Mouse (Mus musculus) stomach, embryonic 14.5 days (tissue): ENCODE results near the gene Gm10972. TPM values are rescaled to one million over a fixed set of nuclear protein-coding genes. Genes with fewer than 3 reads are reported as not detected.

Source experiments
- ATAC-seq: fragments of 200-750 bp; cut with Nextera tagmentation; 2 replicates; pipeline ENCODE4 v1.8.0; 2017; ENCODE audit warnings: low read depth, moderate TSS enrichment; ENCODE audit not compliant: insufficient number of reproducible peaks, insufficient read depth, low FRiP score
- H3K27ac ChIP-seq: fragments of 300-500 bp; sonication (generic); 2 replicates; pipeline ENCODE4 v1.5.1; 2014; ENCODE audit warnings: mild to moderate bottlenecking, low read length, moderate library complexity, mixed read lengths
- H3K27me3 ChIP-seq: fragments of 300-500 bp; sonication (generic); 2 replicates; pipeline ENCODE4 v1.6.1; 2014; ENCODE audit warnings: low read length, control low read depth, mixed read lengths; ENCODE audit not compliant: control insufficient read depth, insufficient read depth
- H3K36me3 ChIP-seq: fragments of 300-500 bp; sonication (generic); 2 replicates; pipeline ENCODE4 v1.6.1; 2014; ENCODE audit warnings: mild to moderate bottlenecking, control low read depth, low read length, moderate library complexity, mixed read lengths; ENCODE audit not compliant: control insufficient read depth, insufficient read depth
- H3K4me1 ChIP-seq: fragments of 300-500 bp; sonication (generic); 2 replicates; pipeline ENCODE4 v1.6.1; 2014; ENCODE audit warnings: low read length, control low read depth, mixed read lengths; ENCODE audit not compliant: control insufficient read depth, insufficient read depth
- H3K4me2 ChIP-seq: fragments of 300-500 bp; sonication (generic); replicated peaks from 2 replicates; pipeline ENCODE4 v1.6.1; 2014; ENCODE audit warnings: low read depth, low read length, control low read depth
- H3K4me3 ChIP-seq: fragments of 300-500 bp; sonication (generic); 2 replicates; pipeline ENCODE4 v1.5.1; 2014; ENCODE audit warnings: low read depth, low read length, control low read depth
- H3K9ac ChIP-seq: fragments of 300-500 bp; sonication (generic); replicated peaks from 2 replicates; pipeline ENCODE4 v1.6.1; 2014; ENCODE audit warnings: low read depth, mild to moderate bottlenecking, control low read depth, low read length, moderate library complexity, mixed read lengths
- H3K9me3 ChIP-seq: fragments of 300-500 bp; sonication (generic); 2 replicates; pipeline ENCODE4 v1.6.1; 2016; ENCODE audit warnings: low read depth, low read length, control low read depth; ENCODE audit not compliant: control insufficient read depth
- WGBS: fragments of 180-500 bp; shearing (Covaris S2); extraction: QIAGEN DNeasy Blood & Tissue Kit; methylation state at CpG from one replicate; pipeline ENCODE4 v1.1.7; 2014; 5-methylcytosine and 5-hydroxymethylcytosine counted together
- polyA plus RNA-seq: library from polyadenylated mRNA; unstranded; fragments of >200 nt; fragmentation: Nextera tagmentation; extraction: Ambion mirVana; gene quantifications from 2 replicates; pipeline ENCODE4 v1.2.1, GENCODE M21; 2014

Gene Gm10972
- polyA plus RNA-seq, 1 experiment from 2014 or later: not detected

DNA sequence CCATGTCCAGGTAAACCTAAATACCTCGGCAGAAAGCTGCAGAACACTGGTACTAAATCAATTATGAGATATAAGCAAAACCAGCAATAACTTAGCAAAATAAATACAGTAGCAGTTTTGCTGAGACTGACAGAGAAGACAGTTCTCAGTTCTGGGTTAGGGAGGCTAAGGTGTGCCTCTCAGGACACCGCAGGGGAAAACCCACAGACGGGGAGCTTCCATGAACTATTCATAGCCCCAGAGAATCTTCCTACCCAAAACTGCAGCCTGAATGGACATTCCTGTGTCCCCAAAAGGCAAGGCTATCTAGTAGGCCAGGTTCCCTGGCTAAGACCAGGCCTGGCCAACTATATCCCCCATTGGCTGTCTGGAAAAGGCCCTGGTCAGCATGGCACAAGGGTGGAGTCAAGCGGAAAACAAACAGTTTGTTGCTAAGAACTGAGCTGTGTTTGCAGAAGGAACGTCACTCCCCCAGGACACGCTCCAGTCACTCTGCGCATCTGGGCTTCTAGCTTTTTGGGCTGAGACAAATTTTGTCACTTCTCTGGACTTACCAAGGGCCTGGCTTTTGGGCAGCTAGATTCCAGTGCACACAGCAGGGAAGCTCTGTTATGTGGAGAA, 29.5 kb upstream of the Gm10972 start:
- no peak overlapping the region for H3K27ac ChIP-seq
- 0 out of 2 replicates have a peak, but pooled peaks have one; percentile 23 for ATAC-seq

DNA sequence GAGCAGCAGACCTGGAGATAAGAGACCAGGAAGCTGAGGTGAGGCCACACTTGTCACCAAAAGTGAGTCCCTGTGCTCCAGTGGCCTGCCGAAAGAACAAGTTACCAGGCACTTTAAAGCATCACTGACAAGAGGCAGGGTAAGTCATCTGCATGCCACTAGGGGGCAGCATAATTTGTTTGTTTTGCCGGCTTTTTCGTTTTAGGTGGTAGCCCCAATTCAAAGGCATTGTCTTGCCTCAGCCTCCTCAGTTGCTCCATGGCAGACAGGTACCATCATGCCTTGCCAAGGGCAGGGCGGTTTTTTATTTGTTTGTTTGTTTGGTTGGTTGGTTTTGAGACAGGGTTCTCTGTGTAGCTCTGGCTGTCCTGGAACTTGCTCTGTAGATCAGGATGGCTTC, 26.2 kb upstream of the Gm10972 start:
- H3K4me1 ChIP-seq: no peaks in the 10 kb centered on the region
- no peaks in the 10 kb centered on the region for H3K9me3 ChIP-seq
- no peaks in the 10 kb centered on the region for H3K36me3 ChIP-seq
- ATAC-seq: no peak
- no peak overlapping the region for H3K27ac ChIP-seq
- no peaks in the 10 kb centered on the region for H3K27me3 ChIP-seq
- no peak overlapping the region for H3K9ac ChIP-seq
- 88% methylated on average over 4 of the region's 4 CpGs for WGBS
- no peak overlapping the region for H3K4me2 ChIP-seq
- H3K4me3 ChIP-seq: no peak overlapping the region

More for the DNA sequence above, 29.5 kb upstream of the Gm10972 start:
- no peaks in the 10 kb centered on the region for H3K9me3 ChIP-seq
- H3K4me1 ChIP-seq: no peaks in the 10 kb centered on the region
- 72% methylated on average over 7 of the region's 7 CpGs for WGBS
- H3K4me3 ChIP-seq: no peak overlapping the region
- H3K9ac ChIP-seq: no peak overlapping the region
- no peaks in the 10 kb centered on the region for H3K36me3 ChIP-seq
- H3K4me2 ChIP-seq: no peak overlapping the region
- no peaks in the 10 kb centered on the region for H3K27me3 ChIP-seq

DNA sequence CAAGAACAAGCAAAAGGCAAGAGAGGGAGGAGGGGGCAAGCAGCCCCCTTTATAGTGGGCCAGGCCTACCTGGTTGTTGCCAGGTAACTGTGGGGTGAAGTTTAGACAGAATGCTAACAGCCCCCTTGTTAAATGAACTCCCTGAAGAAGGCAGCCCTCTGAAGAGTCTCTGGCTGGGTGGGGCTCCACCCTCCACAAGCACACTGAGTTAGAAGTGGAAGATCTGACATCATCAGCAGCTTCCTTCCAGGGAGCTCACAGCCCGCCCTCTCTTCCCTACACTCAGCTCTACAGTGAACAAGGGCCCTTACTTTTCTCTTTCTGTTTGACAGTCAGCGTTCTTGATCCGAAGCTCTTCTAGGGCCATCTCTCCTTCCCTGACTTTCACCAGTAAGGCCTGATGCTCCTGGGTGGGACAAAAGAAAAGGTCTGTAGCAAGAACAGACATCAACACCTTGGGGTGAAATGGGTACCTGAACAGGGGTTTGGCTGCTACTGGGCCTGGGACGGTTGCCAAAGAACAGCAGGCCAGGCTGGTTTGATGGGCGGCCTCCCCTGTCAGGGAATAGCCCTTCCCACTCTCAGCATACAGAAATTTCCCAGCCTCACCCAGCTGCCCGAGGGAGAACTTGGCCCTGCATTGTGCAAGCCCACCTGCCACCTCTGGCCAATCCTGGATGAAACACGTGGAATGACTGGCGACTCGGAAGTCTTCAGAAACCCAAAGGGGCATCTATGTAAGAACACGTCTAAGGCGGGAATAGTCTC, 21.0 kb upstream of the Gm10972 start:
- Histone ChIP-seq H3K27me3 (no peaks in the 10 kb centered on the region), H3K9ac (no peak overlapping the region), H3K27ac (no peak overlapping the region), H3K36me3 (no peaks in the 10 kb centered on the region), H3K9me3 (no peaks in the 10 kb centered on the region), H3K4me3 (no peak overlapping the region), H3K4me1 (no peaks in the 10 kb centered on the region), H3K4me2 (no peak overlapping the region)
- 78% methylated on average over 11 of the region's 11 CpGs for WGBS
- peak; percentile 42; the same call in 1 of the 2 replicates for ATAC-seq

DNA sequence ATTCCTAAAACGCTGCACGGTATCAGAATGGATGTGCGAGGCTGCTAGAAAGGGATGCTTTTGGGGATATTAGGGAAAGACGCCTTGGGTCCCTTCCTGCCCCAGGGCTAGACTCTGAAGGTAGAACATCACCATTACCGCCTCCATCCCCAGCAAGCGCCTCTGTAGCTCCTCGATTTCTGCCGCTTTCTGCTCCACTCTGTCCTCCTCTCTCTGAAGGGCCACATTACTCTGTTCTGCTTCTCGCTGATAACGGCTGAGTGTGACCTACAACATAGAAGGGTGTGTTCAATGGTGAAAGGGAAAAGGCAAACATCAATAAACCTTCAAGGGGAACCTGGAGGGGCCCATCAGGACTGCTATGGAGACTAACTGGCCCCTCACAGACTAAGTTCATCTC, 20.4 kb upstream of the Gm10972 start:
- 89% methylated on average over 10 of the region's 10 CpGs for WGBS
- Histone ChIP-seq H3K4me1 (no peaks in the 10 kb centered on the region), H3K9ac (no peak overlapping the region), H3K36me3 (no peaks in the 10 kb centered on the region), H3K4me3 (no peak overlapping the region), H3K4me2 (no peak overlapping the region), H3K27me3 (no peaks in the 10 kb centered on the region), H3K9me3 (no peaks in the 10 kb centered on the region), H3K27ac (no peak overlapping the region)
- no peak for ATAC-seq

DNA sequence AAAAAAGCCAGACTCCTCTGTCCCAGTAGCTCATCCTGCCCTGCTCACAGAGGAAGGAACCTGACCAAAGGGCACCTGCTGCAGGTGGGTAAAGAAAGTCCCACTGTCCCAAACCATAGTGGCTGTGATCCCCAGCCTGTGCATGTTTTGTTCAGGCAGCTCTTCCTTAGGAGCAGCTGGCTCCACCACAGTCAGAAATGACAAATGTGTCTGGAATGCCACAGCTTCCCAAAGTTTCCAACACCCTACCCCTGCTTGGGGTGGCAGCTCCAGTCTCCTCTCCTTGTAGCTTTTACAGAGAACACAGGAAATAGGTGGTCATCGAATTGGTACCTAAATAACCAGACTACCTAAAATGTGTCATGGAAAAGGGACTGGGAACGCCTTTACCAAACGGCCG, 18.6 kb upstream of the Gm10972 start:
- no peaks in the 10 kb centered on the region for H3K36me3 ChIP-seq
- no peak for ATAC-seq
- H3K27me3 ChIP-seq: no peaks in the 10 kb centered on the region
- H3K9ac ChIP-seq: no peak overlapping the region
- H3K4me1 ChIP-seq: no peaks in the 10 kb centered on the region
- no peak overlapping the region for H3K4me2 ChIP-seq
- 91% methylated on average over 4 of the region's 4 CpGs for WGBS
- H3K4me3 ChIP-seq: no peak overlapping the region
- H3K27ac ChIP-seq: no peak overlapping the region
- H3K9me3 ChIP-seq: no peaks in the 10 kb centered on the region

DNA sequence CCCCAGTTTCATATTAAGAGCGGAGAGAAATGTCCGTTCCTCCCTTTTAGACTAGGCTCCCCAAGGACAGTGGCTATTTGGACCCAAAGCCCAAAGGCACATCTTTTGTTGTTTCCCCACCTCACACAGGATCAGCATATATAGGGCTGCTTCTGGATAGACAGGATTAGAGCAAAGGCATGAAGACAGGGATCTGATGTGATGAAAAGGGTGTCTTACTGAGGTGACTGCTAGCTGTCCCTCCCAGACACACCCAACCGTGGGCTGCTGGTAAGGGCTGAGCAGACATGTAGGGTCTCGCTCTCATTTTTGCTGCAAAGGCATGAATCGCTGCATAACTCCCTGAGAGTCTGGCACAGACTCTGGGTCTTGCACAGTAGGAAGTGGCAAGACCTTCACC, 14.2 kb upstream of the Gm10972 start:
- 84% methylated on average over 5 of the region's 5 CpGs for WGBS
- no peak overlapping the region for H3K4me2 ChIP-seq
- H3K36me3 ChIP-seq: no peaks in the 10 kb centered on the region
- H3K27me3 ChIP-seq: no peaks in the 10 kb centered on the region
- no peak for ATAC-seq
- no peaks in the 10 kb centered on the region for H3K4me1 ChIP-seq
- no peaks in the 10 kb centered on the region for H3K9me3 ChIP-seq
- H3K27ac ChIP-seq: no peak overlapping the region
- H3K4me3 ChIP-seq: no peak overlapping the region
- no peak overlapping the region for H3K9ac ChIP-seq

DNA sequence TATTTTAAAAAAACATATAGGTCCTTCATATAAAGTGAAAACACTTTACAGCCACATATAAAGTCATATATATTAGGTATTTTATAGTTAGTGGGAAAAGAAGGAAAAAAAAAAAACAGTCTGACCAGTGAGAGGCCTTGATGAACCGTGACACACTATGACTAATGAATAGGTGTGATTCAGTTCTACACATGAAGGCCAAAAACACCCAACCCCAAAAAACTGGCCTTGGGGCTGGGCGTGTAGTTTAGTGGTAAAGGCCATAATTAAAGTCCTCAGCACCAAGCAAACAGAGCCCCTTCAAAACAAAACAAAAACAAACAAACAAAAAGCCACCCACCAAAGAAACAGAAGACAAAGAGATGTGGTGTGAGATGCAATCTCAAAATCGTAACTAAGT, 13.0 kb upstream of the Gm10972 start:
- no peak overlapping the region for H3K4me2 ChIP-seq
- WGBS: 80% methylated on average over 3 of the region's 3 CpGs
- ATAC-seq: no peak
- H3K27ac ChIP-seq: no peak overlapping the region
- no peak overlapping the region for H3K9ac ChIP-seq
- H3K4me3 ChIP-seq: no peak overlapping the region
- no peaks in the 10 kb centered on the region for H3K4me1 ChIP-seq
- no peaks in the 10 kb centered on the region for H3K27me3 ChIP-seq
- H3K9me3 ChIP-seq: no peaks in the 10 kb centered on the region
- no peaks in the 10 kb centered on the region for H3K36me3 ChIP-seq

DNA sequence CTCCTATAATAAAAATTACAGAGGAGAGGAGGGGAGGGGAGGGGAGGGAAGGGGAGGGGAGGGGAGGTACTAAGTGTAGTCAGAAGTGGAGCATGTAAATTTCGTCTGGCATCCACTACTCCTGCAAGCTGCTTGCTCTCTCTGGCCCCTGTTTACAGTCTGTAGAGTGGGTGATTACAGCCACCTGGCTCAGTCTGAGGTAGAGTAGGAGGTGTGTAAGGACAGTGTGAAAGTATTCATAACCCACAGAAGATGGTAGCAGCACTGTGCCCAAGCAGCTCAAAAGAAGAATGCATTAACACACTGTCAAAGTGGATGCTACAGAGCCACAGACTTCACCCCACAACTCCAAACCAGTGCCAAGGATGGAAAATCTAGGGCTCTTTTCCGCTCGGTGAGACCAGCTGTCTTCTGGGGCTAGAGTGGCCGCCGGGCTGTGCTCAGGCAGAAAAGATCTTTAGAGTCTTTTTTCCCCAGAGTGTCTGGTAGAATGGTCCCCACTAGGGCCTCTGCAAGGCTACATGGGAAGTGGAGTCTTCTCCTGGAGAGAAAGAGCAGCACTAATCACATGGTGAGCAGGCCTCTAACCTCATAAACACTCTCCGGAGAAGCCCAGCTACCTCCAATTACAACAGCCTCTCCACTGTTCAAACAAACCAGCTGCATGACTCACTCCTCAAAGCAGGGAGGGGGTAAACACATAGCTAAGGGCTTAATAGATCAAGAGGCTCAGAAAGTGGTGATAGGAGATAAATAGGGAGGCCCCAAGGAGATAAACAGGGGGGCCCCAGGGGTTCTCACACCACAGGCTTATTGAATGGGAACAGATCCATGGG, 6.1 kb downstream of the Gm10972 start:
- Histone ChIP-seq H3K4me3 (no peak overlapping the region), H3K9me3 (no peaks in the 10 kb centered on the region), H3K36me3 (no peaks in the 10 kb centered on the region), H3K9ac (no peak overlapping the region), H3K27me3 (no peaks in the 10 kb centered on the region), H3K27ac (peak overlapping the region; percentile 86), H3K4me2 (peak overlapping the region; percentile 18; the same call in 1 of the 2 replicates), H3K4me1 (peaks cover 17% of the 10 kb centered on the region)
- 17% methylated on average over 6 of the region's 6 CpGs for WGBS
- ATAC-seq: peak; percentile 95
